Mouse (Mus musculus) hindbrain, postnatal 0 days (tissue): ENCODE results near the gene Prkg1. TPM values are rescaled to one million over a fixed set of nuclear protein-coding genes. Genes with fewer than 3 reads are reported as not detected.

ENCODE experiments used
- ATAC-seq: fragments of 200-750 bp; cut with Nextera tagmentation; 2 replicates; pipeline ENCODE4 v1.8.0; 2017; ENCODE audit warnings: mild to moderate bottlenecking, moderate TSS enrichment, moderate library complexity
- DNase-seq: peaks from one replicate; pipeline ENCODE4 v3.0.0-alpha.2; 2015; ENCODE audit warnings: low spot score
- H3K27ac ChIP-seq: fragments of 300-500 bp; sonication (generic); 2 replicates; pipeline ENCODE4 v1.5.1; 2014; ENCODE audit warnings: mild to moderate bottlenecking
- H3K27me3 ChIP-seq: fragments of 300-500 bp; sonication (generic); 2 replicates; pipeline ENCODE4 v1.6.1; 2014; ENCODE audit warnings: low read length, mixed read lengths; ENCODE audit not compliant: insufficient read depth
- H3K36me3 ChIP-seq: fragments of 300-500 bp; sonication (generic); 2 replicates; pipeline ENCODE4 v1.6.1; 2014; ENCODE audit warnings: low read length, mixed read lengths; ENCODE audit not compliant: insufficient read depth
- H3K4me1 ChIP-seq: fragments of 300-500 bp; sonication (generic); 2 replicates; pipeline ENCODE4 v1.6.1; 2014; ENCODE audit warnings: antibody characterized with exemption, low read length, mixed read lengths; ENCODE audit not compliant: insufficient read depth
- H3K4me2 ChIP-seq: fragments of 300-500 bp; sonication (generic); 2 replicates; pipeline ENCODE4 v1.6.1; 2014; ENCODE audit warnings: low read depth, mild to moderate bottlenecking, low read length, moderate library complexity, mixed read lengths
- H3K4me3 ChIP-seq: fragments of 300-500 bp; sonication (generic); 2 replicates; pipeline ENCODE4 v1.5.1; 2014; ENCODE audit warnings: low read length
- H3K9ac ChIP-seq: fragments of 300-500 bp; sonication (generic); replicated peaks from 2 replicates; pipeline ENCODE4 v1.6.1; 2014; ENCODE audit warnings: mild to moderate bottlenecking, low read length, moderate library complexity, mixed read lengths
- H3K9me3 ChIP-seq: fragments of 300-500 bp; sonication (generic); 2 replicates; pipeline ENCODE4 v1.6.1; 2016; ENCODE audit warnings: low read length, mixed read lengths
- CTCF ChIP-seq: IDR thresholded peaks from 2 replicates; pipeline ENCODE4 v1.5.1; 2016; ENCODE audit warnings: antibody characterized with exemption, control low read depth, low read depth
- WGBS: fragments of 180-500 bp; shearing (Covaris S2); extraction: QIAGEN DNeasy Blood & Tissue Kit; methylation state at CpG from one replicate; pipeline ENCODE4 v1.1.7; 2014; 5-methylcytosine and 5-hydroxymethylcytosine counted together
- polyA plus RNA-seq: library from polyadenylated mRNA; unstranded; fragments of >200 nt; fragmentation: Nextera tagmentation; extraction: Ambion mirVana; gene quantifications from 2 replicates; pipeline ENCODE4 v1.2.1, GENCODE M21; 2015
- total RNA-seq: library from RNA; depleted of rRNA; stranded (reverse); fragments of >200 nt; gene quantifications from 2 replicates; pipeline ENCODE4 v1.2.3, GENCODE M21; 2014

Gene Prkg1
- total and polyA plus RNA-seq, 2 experiments from 2014 or later: 5.3 to 8.6 TPM

GRCm38 (mm10) chr19:31514490-31514889 is 250.3 kb downstream of the Prkg1 start:
- WGBS: 78% methylated on average over 2 of the region's 2 CpGs
- no peak overlapping the region for H3K9ac ChIP-seq
- no peaks in the 10 kb centered on the region for H3K4me1 ChIP-seq
- H3K27ac ChIP-seq: no peak overlapping the region
- no peak overlapping the region for H3K4me2 ChIP-seq
- H3K27me3 ChIP-seq: no peaks in the 10 kb centered on the region
- TF ChIP-seq CTCF: no peak
- no peaks in the 10 kb centered on the region for H3K36me3 ChIP-seq
- H3K4me3 ChIP-seq: no peak overlapping the region
- H3K9me3 ChIP-seq: no peaks in the 10 kb centered on the region
- ATAC-seq: no peak
- no peak for DNase-seq

GRCm38 (mm10) chr19:31507831-31508230 is 257.0 kb downstream of the Prkg1 start:
- no peak overlapping the region for H3K4me3 ChIP-seq
- 75% methylated on average over 3 of the region's 3 CpGs for WGBS
- ATAC-seq: no peak

GRCm38 (mm10) chr19:31506296-31506695 is 258.5 kb downstream of the Prkg1 start:
- H3K27me3 ChIP-seq: no peaks in the 10 kb centered on the region
- no peak for TF ChIP-seq CTCF
- no peak overlapping the region for H3K9ac ChIP-seq
- WGBS: 94% methylated on average over 2 of the region's 2 CpGs
- H3K4me2 ChIP-seq: no peak overlapping the region
- no peaks in the 10 kb centered on the region for H3K4me1 ChIP-seq
- H3K9me3 ChIP-seq: no peaks in the 10 kb centered on the region
- DNase-seq (no peak), ATAC-seq (no peak)
- H3K36me3 ChIP-seq: no peaks in the 10 kb centered on the region
- H3K4me3 ChIP-seq: no peak overlapping the region
- H3K27ac ChIP-seq: no peak overlapping the region

More at GRCm38 (mm10) chr19:31507831-31508230, 257.0 kb downstream of the Prkg1 start:
- Histone ChIP-seq H3K36me3 (no peaks in the 10 kb centered on the region), H3K4me1 (no peaks in the 10 kb centered on the region), H3K4me2 (no peak overlapping the region), H3K27ac (no peak overlapping the region), H3K9ac (no peak overlapping the region), H3K27me3 (no peaks in the 10 kb centered on the region), H3K9me3 (no peaks in the 10 kb centered on the region)
- no peak for TF ChIP-seq CTCF
- DNase-seq: no peak

- Histone ChIP-seq H3K4me1 (no peaks in the 10 kb centered on the region), H3K27ac (no peak overlapping the region), H3K9me3 (no peaks in the 10 kb centered on the region), H3K4me3 (no peak overlapping the region), H3K36me3 (no peaks in the 10 kb centered on the region), H3K4me2 (no peak overlapping the region), H3K9ac (no peak overlapping the region), H3K27me3 (no peaks in the 10 kb centered on the region)
- 97% methylated on average over 2 of the region's 2 CpGs for WGBS
- DNase-seq (no peak), ATAC-seq (no peak)
- TF ChIP-seq CTCF: no peak
Measured at GRCm38 (mm10) chr19:31505041-31505440, 259.8 kb downstream of the Prkg1 start.

GRCm38 (mm10) chr19:31497386-31497785 is 267.4 kb downstream of the Prkg1 start:
- no peak for TF ChIP-seq CTCF
- no peak for DNase-seq

GRCm38 (mm10) chr19:31489606-31490005 is 275.2 kb downstream of the Prkg1 start:
- no peak overlapping the region for H3K4me2 ChIP-seq
- no peak for ATAC-seq
- H3K4me3 ChIP-seq: no peak overlapping the region
- no peaks in the 10 kb centered on the region for H3K4me1 ChIP-seq
- no peak for TF ChIP-seq CTCF
- no peaks in the 10 kb centered on the region for H3K27me3 ChIP-seq
- H3K9ac ChIP-seq: no peak overlapping the region
- WGBS: 64% methylated on average over 4 of the region's 4 CpGs
- H3K9me3 ChIP-seq: no peaks in the 10 kb centered on the region
- no peak for DNase-seq
- no peak overlapping the region for H3K27ac ChIP-seq
- no peaks in the 10 kb centered on the region for H3K36me3 ChIP-seq

More at GRCm38 (mm10) chr19:31497386-31497785, 267.4 kb downstream of the Prkg1 start:
- WGBS: 75% methylated on average over 4 of the region's 4 CpGs
- H3K4me3 ChIP-seq: no peak overlapping the region
- H3K9me3 ChIP-seq: no peaks in the 10 kb centered on the region
- H3K27me3 ChIP-seq: no peaks in the 10 kb centered on the region
- H3K27ac ChIP-seq: no peak overlapping the region
- H3K36me3 ChIP-seq: no peaks in the 10 kb centered on the region
- H3K9ac ChIP-seq: no peak overlapping the region
- no peak for ATAC-seq
- no peak overlapping the region for H3K4me2 ChIP-seq
- H3K4me1 ChIP-seq: no peaks in the 10 kb centered on the region

- Histone ChIP-seq H3K4me2 (no peak overlapping the region), H3K36me3 (no peaks in the 10 kb centered on the region), H3K27ac (no peak overlapping the region), H3K4me3 (no peak overlapping the region), H3K9ac (no peak overlapping the region), H3K4me1 (no peaks in the 10 kb centered on the region), H3K27me3 (no peaks in the 10 kb centered on the region), H3K9me3 (no peaks in the 10 kb centered on the region)
- TF ChIP-seq CTCF: no peak
- no peak for DNase-seq
- no peak for ATAC-seq
- WGBS: 36% methylated on average over 1 of the region's 1 CpGs
Measured at GRCm38 (mm10) chr19:31471766-31472165, 293.1 kb downstream of the Prkg1 start.
